Mouse (Mus musculus) embryonic facial prominence, embryonic 12.5 days (tissue): Measurements from ENCODE around the gene Ltbp1. TPM values are rescaled to one million over a fixed set of nuclear protein-coding genes. Genes with fewer than 3 reads are reported as not detected.
"Not testable (repeated sequence)": the region's sequence is repeated elsewhere in the genome, so short reads cannot be mapped to it uniquely, and the experiment has no call there.

ENCODE experiments used
- ATAC-seq: fragments of 200-750 bp; cut with Nextera tagmentation; 2 replicates; pipeline ENCODE4 v1.8.0; 2017; ENCODE audit not compliant: insufficient number of reproducible peaks, insufficient read depth, low FRiP score, low TSS enrichment
- H3K27ac ChIP-seq: fragments of 300-500 bp; sonication (generic); 2 replicates; pipeline ENCODE4 v1.5.1; 2016; ENCODE audit warnings: mild to moderate bottlenecking
- H3K27me3 ChIP-seq: fragments of 300-500 bp; sonication (generic); 2 replicates; pipeline ENCODE4 v1.6.1; 2016; ENCODE audit warnings: mild to moderate bottlenecking, moderate library complexity
- H3K36me3 ChIP-seq: fragments of 300-500 bp; sonication (generic); 2 replicates; pipeline ENCODE4 v1.6.1; 2016; ENCODE audit warnings: mild to moderate bottlenecking
- H3K4me1 ChIP-seq: fragments of 300-500 bp; sonication (generic); 2 replicates; pipeline ENCODE4 v1.6.1; 2016
- H3K4me2 ChIP-seq: fragments of 300-500 bp; sonication (generic); replicated peaks from 2 replicates; pipeline ENCODE4 v1.6.1; 2016; ENCODE audit warnings: mild to moderate bottlenecking, moderate library complexity
- H3K4me3 ChIP-seq: fragments of 300-500 bp; sonication (generic); 2 replicates; pipeline ENCODE4 v1.5.1; 2016; ENCODE audit warnings: mild to moderate bottlenecking
- H3K9ac ChIP-seq: fragments of 300-500 bp; sonication (generic); 2 replicates; pipeline ENCODE4 v1.6.1; 2016; ENCODE audit warnings: mild to moderate bottlenecking, moderate library complexity
- H3K9me3 ChIP-seq: fragments of 300-500 bp; sonication (generic); 2 replicates; pipeline ENCODE4 v1.6.1; 2016; ENCODE audit warnings: mild to moderate bottlenecking, moderate library complexity
- WGBS: fragments of 180-500 bp; shearing (Covaris S2); methylation state at CpG from one replicate; pipeline ENCODE4 v1.1.7; 2016; 5-methylcytosine and 5-hydroxymethylcytosine counted together
- polyA plus RNA-seq: library from polyadenylated mRNA; unstranded; fragments of >200 nt; fragmentation: Nextera tagmentation; extraction: Ambion mirVana; gene quantifications from 2 replicates; pipeline ENCODE4 v1.2.1, GENCODE M21; 2016

Ltbp1 gene
- polyA plus RNA-seq, 1 experiment from 2014 or later, result 36.7 TPM

- no peaks in the 10 kb centered on the region for H3K9me3 ChIP-seq
- no peaks in the 10 kb centered on the region for H3K36me3 ChIP-seq
- no peak overlapping the region for H3K4me3 ChIP-seq
- no peak overlapping the region for H3K9ac ChIP-seq
- no peaks in the 10 kb centered on the region for H3K27me3 ChIP-seq
- peaks cover 3% of the 10 kb centered on the region; the same call in 1 of the 2 replicates for H3K4me1 ChIP-seq
- ATAC-seq, result no peak
- no peak overlapping the region for H3K4me2 ChIP-seq
- no peak overlapping the region for H3K27ac ChIP-seq
- 71% methylated on average over 8 of the region's 8 CpGs for WGBS
These were observed 117.4 kb downstream of the Ltbp1 start for GRCm38 (mm10) chr17:75122584-75123282.

- Histone ChIP-seq H3K36me3 (no peaks in the 10 kb centered on the region), H3K9ac (no peak overlapping the region), H3K4me3 (no peak overlapping the region), H3K9me3 (no peaks in the 10 kb centered on the region), H3K27me3 (no peaks in the 10 kb centered on the region), H3K27ac (no peak overlapping the region), H3K4me1 (0 out of 2 replicates have a peak, but pooled peaks cover 3% of the 10 kb centered on the region), H3K4me2 (no peak overlapping the region)
- WGBS, result 51% methylated on average over 8 of the region's 8 CpGs
- ATAC-seq, result no peak
These were observed 123.1 kb downstream of the Ltbp1 start for GRCm38 (mm10) chr17:75128337-75128935.

GRCm38 (mm10) chr17:75133983-75134382, 128.6 kb downstream of the Ltbp1 start:
- H3K4me2 ChIP-seq, result no peak overlapping the region
- no peaks in the 10 kb centered on the region for H3K27me3 ChIP-seq
- H3K4me1 ChIP-seq, result 0 out of 2 replicates have a peak, but pooled peaks cover 3% of the 10 kb centered on the region
- no peak overlapping the region for H3K9ac ChIP-seq
- 87% methylated on average over 4 of the region's 4 CpGs for whole genome bisulfite sequencing
- H3K4me3 ChIP-seq, result no peak overlapping the region
- no peak overlapping the region for H3K27ac ChIP-seq
- no peaks in the 10 kb centered on the region for H3K36me3 ChIP-seq
- ATAC-seq, result no peak
- H3K9me3 ChIP-seq, result no peaks in the 10 kb centered on the region

GRCm38 (mm10) chr17:75139731-75140130, 134.4 kb downstream of the Ltbp1 start:
- no peak overlapping the region for H3K4me2 ChIP-seq
- H3K9me3 ChIP-seq, result no peaks in the 10 kb centered on the region
- no peak overlapping the region for H3K4me3 ChIP-seq
- ATAC-seq, result no peak
- H3K9ac ChIP-seq, result no peak overlapping the region
- no peak overlapping the region for H3K27ac ChIP-seq
- no peaks in the 10 kb centered on the region for H3K36me3 ChIP-seq
- WGBS, result 92% methylated on average over 2 of the region's 2 CpGs
- no peaks in the 10 kb centered on the region for H3K4me1 ChIP-seq
- no peaks in the 10 kb centered on the region for H3K27me3 ChIP-seq

GRCm38 (mm10) chr17:75142845-75143244, 137.5 kb downstream of the Ltbp1 start:
- not testable (repeated sequence) for H3K27ac ChIP-seq, H3K9ac ChIP-seq, H3K4me3 ChIP-seq, H3K4me1 ChIP-seq, H3K36me3 ChIP-seq, H3K9me3 ChIP-seq, H3K27me3 ChIP-seq, ATAC-seq, H3K4me2 ChIP-seq
- 93% methylated on average over 7 of the region's 7 CpGs for WGBS

GRCm38 (mm10) chr17:75143927-75144326, 138.6 kb downstream of the Ltbp1 start:
- H3K4me2 ChIP-seq, result no peak overlapping the region
- WGBS, result 63% methylated on average over 6 of the region's 6 CpGs
- H3K27me3 ChIP-seq, result no peaks in the 10 kb centered on the region
- ATAC-seq, result no peak
- no peak overlapping the region for H3K27ac ChIP-seq
- H3K4me3 ChIP-seq, result no peak overlapping the region
- no peaks in the 10 kb centered on the region for H3K9me3 ChIP-seq
- H3K9ac ChIP-seq, result no peak overlapping the region
- H3K36me3 ChIP-seq, result no peaks in the 10 kb centered on the region
- H3K4me1 ChIP-seq, result no peaks in the 10 kb centered on the region

GRCm38 (mm10) chr17:75147218-75147617, 141.8 kb downstream of the Ltbp1 start:
- H3K27me3 ChIP-seq, result no peaks in the 10 kb centered on the region
- H3K4me1 ChIP-seq, result no peaks in the 10 kb centered on the region
- no peaks in the 10 kb centered on the region for H3K36me3 ChIP-seq
- H3K27ac ChIP-seq, result no peak overlapping the region
- H3K4me3 ChIP-seq, result no peak overlapping the region
- no peak for ATAC-seq
- H3K9me3 ChIP-seq, result no peaks in the 10 kb centered on the region
- H3K9ac ChIP-seq, result no peak overlapping the region
- H3K4me2 ChIP-seq, result no peak overlapping the region
- 92% methylated on average over 4 of the region's 4 CpGs for WGBS

GRCm38 (mm10) chr17:75151800-75152199, 146.4 kb downstream of the Ltbp1 start:
- no peaks in the 10 kb centered on the region for H3K9me3 ChIP-seq
- no peaks in the 10 kb centered on the region for H3K36me3 ChIP-seq
- no peaks in the 10 kb centered on the region for H3K4me1 ChIP-seq
- no peak overlapping the region for H3K4me3 ChIP-seq
- H3K27ac ChIP-seq, result no peak overlapping the region
- no peak overlapping the region for H3K4me2 ChIP-seq
- H3K9ac ChIP-seq, result no peak overlapping the region
- no peak for ATAC-seq
- no peaks in the 10 kb centered on the region for H3K27me3 ChIP-seq
- whole genome bisulfite sequencing, result 84% methylated on average over 9 of the region's 9 CpGs

GRCm38 (mm10) chr17:75153088-75153487, 147.7 kb downstream of the Ltbp1 start:
- no peaks in the 10 kb centered on the region for H3K36me3 ChIP-seq
- H3K4me2 ChIP-seq, result no peak overlapping the region
- no peaks in the 10 kb centered on the region for H3K9me3 ChIP-seq
- no peaks in the 10 kb centered on the region for H3K4me1 ChIP-seq
- H3K27ac ChIP-seq, result no peak overlapping the region
- no peaks in the 10 kb centered on the region for H3K27me3 ChIP-seq
- ATAC-seq, result no peak
- WGBS, result 73% methylated on average over 6 of the region's 6 CpGs
- H3K4me3 ChIP-seq, result no peak overlapping the region
- H3K9ac ChIP-seq, result no peak overlapping the region

- Histone ChIP-seq H3K9ac (no peak overlapping the region), H3K36me3 (no peaks in the 10 kb centered on the region), H3K4me3 (no peak overlapping the region), H3K4me1 (peaks cover 9% of the 10 kb centered on the region), H3K9me3 (no peaks in the 10 kb centered on the region), H3K27me3 (no peaks in the 10 kb centered on the region), H3K27ac (no peak overlapping the region), H3K4me2 (no peak overlapping the region)
- WGBS, result 88% methylated on average over 6 of the region's 6 CpGs
- ATAC-seq, result no peak
These were observed 153.0 kb downstream of the Ltbp1 start for GRCm38 (mm10) chr17:75158385-75158784.

- 94% methylated on average over 8 of the region's 8 CpGs for WGBS
- Histone ChIP-seq H3K36me3 (no peaks in the 10 kb centered on the region), H3K4me1 (peaks cover 9% of the 10 kb centered on the region), H3K9ac (no peak overlapping the region), H3K27ac (no peak overlapping the region), H3K4me2 (no peak overlapping the region), H3K4me3 (no peak overlapping the region), H3K27me3 (no peaks in the 10 kb centered on the region), H3K9me3 (no peaks in the 10 kb centered on the region)
- ATAC-seq, result no peak
These were observed 153.9 kb downstream of the Ltbp1 start for GRCm38 (mm10) chr17:75159066-75159787.

- WGBS, result 86% methylated on average over 10 of the region's 10 CpGs
- H3K9me3 ChIP-seq, result no peaks in the 10 kb centered on the region
- H3K27me3 ChIP-seq, result no peaks in the 10 kb centered on the region
- ATAC-seq, result no peak
- no peak overlapping the region for H3K4me3 ChIP-seq
- H3K36me3 ChIP-seq, result no peaks in the 10 kb centered on the region
- H3K4me1 ChIP-seq, result peaks cover 9% of the 10 kb centered on the region
- H3K9ac ChIP-seq, result no peak overlapping the region
- no peak overlapping the region for H3K27ac ChIP-seq
- H3K4me2 ChIP-seq, result no peak overlapping the region
These were observed 155.7 kb downstream of the Ltbp1 start for GRCm38 (mm10) chr17:75161062-75161461.
